Mouse (Mus musculus): ENCODE measurements at regions not wholly inside any gene's neighbourhood (a gene's known extent, or its start where the extent isn't known, plus 50 kb on each side); places are given as distances from the start of the nearest gene placed in this dataset.

- no peak for DNase-seq (ENCODE audit: low spot score in 2 of 2)
These were observed 70.5 kb upstream of the Yae1d1 start for GRCm38 (mm10) chr13:18063677-18064076.

GRCm38 (mm10) chr13:18060265-18060664 is 67.1 kb upstream of the Yae1d1 start:
- DNase-seq (ENCODE audit: low spot score in 2 of 2): no peak

GRCm38 (mm10) chr13:18057231-18057912 is 64.2 kb upstream of the Yae1d1 start:
- peak; percentile 70 to 78 for DNase-seq (ENCODE audit: low spot score in 2 of 2)

- DNase-seq (ENCODE audit: low spot score in 2 of 2): no peak
These were observed 63.7 kb upstream of the Yae1d1 start for GRCm38 (mm10) chr13:18056816-18057215.

GRCm38 (mm10) chr13:18043154-18043553 is 50.0 kb upstream of the Yae1d1 start:
- DNase-seq (ENCODE audit: low spot score in 2 of 2): no peak
